8 mouse cellular contexts compared by ENCODE assay signal in genomic region chr5:96881613-96882012, GRCm38 (mm10).
"Had no signal": no experiment of that assay in that cellular context is flagged by ENCODE, and none has a peak within 500 bp of the region (broad histone marks: within the 10 kb centered on the region; RNA-seq: fewer than 3 reads in every experiment).

No protein-coding gene starts in this region.

- H3K27me3 ChIP-seq: limb, embryonic 13.5 days; liver, embryonic 15.5 days; midbrain, embryonic 13.5 days had no signal

- H3K27ac ChIP-seq: limb, embryonic 13.5 days; liver, embryonic 15.5 days; midbrain, embryonic 13.5 days; stomach, postnatal 0 days had no signal

- DNase-seq: kidney, adult 8-10 months; right cerebral cortex, adult 18-20 months; thymus, adult 18-20 months; thymus, postnatal 14 days had no signal

- H3K4me3 ChIP-seq: limb, embryonic 13.5 days; liver, embryonic 15.5 days; midbrain, embryonic 13.5 days had no signal

- H3K36me3 ChIP-seq: limb, embryonic 13.5 days; midbrain, embryonic 13.5 days had no signal

- H3K4me1 ChIP-seq: limb, embryonic 13.5 days; midbrain, embryonic 13.5 days had no signal
